Mouse (Mus musculus) monocyte, adult 5-6 weeks (primary cell): ENCODE results near the gene Mapkapk3. TPM values are rescaled to one million over a fixed set of nuclear protein-coding genes. Genes with fewer than 3 reads are reported as not detected.

Experiments
- ATAC-seq: fragments of 153-309, 156-312 bp; replicated peaks from 2 replicates; pipeline ENCODE4 v1.8.0; 2017; ENCODE audit warnings: mild to moderate bottlenecking; ENCODE audit not compliant: low TSS enrichment, insufficient number of reproducible peaks, severe bottlenecking, poor library complexity, low FRiP score
- total RNA-seq: library from RNA; stranded (forward); fragments of 200-1000, 200-491, 200-594 nt; gene quantifications from 3 replicates; pipeline ENCODE4 v1.2.3, GENCODE M21; 2017

Mapkapk3 gene
- total RNA-seq, 1 experiment from 2014 or later = 74.8 TPM

DNA sequence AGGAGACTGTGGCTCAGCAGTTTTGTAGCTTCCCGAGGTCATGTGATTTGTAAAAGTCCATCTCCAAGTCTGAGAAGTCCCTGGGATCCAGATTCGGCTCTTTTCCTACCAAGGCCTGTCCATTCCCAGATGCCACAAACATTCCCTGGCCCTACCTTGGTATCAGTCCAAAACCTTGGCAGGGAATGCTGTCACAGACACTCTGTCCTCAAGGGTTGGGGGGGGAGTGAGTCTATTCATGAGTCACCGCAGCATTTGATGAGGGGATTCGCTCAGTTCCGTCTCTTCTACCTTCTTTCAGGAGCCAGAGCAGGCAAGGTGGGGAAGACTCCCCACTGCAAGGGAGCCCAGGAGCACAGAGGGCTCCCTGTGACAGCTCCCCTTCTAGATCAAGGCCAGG lies 14.0 kb downstream of the Mapkapk3 start:
- ATAC-seq = no peak

DNA sequence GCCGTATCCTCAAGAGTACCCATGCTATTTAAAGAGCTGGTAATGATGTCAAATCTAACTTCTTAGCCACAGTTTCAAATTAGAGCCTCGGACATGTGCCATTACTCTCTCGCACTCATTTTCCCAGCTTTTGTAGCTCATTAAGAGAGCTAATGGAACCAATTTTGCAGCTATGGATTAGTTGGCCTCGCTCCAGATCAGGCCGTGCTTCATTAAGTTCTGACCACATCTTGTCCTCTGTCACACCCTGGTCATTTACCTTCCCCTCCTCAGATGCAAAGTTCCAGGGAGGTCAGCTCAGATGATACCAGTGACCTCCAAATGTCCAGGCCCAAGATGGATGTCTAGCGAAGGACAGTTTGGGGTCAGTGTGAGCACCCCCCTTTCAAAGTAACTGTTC lies 14.9 kb downstream of the Mapkapk3 start:
- no peak for ATAC-seq

DNA sequence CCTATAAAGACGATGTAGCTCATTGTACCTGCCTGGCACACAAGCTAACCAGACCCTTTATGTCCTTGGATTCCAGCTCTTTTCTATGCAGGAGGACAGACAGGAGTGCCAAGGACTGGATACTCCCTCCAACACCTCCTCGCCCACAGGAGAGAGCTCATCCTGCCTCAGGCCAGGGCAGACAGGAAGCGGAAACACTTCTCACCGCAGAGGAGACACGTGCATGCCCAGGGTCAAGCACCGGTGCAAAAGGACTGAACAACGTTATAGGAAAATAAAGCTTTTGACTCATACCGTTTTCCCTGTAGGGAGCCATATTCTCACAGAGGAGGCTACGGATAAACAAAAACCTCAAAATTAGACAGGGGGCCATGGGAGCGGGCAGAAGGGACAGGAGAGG lies 16.5 kb downstream of the Mapkapk3 start:
- ATAC-seq = no peak

DNA sequence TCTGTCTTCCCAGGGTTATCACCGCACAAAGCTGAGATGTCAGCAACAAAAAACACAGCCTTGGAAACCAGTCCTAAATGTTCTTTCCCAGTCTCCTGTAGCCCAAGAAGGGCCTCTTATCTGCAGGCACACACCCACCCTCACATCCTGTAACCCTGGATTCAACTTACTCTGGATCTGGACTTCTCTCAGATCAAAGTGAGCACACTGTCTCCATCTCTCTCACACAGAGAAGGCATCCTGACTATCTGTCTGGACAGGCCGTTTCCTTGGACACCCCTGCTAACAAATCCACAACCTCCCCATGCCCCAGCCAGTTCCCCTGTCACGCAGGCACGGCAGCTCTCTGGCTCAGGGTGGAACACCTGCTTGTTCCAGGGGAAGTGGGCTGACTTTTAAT lies 17.4 kb downstream of the Mapkapk3 start:
- ATAC-seq = no peak

DNA sequence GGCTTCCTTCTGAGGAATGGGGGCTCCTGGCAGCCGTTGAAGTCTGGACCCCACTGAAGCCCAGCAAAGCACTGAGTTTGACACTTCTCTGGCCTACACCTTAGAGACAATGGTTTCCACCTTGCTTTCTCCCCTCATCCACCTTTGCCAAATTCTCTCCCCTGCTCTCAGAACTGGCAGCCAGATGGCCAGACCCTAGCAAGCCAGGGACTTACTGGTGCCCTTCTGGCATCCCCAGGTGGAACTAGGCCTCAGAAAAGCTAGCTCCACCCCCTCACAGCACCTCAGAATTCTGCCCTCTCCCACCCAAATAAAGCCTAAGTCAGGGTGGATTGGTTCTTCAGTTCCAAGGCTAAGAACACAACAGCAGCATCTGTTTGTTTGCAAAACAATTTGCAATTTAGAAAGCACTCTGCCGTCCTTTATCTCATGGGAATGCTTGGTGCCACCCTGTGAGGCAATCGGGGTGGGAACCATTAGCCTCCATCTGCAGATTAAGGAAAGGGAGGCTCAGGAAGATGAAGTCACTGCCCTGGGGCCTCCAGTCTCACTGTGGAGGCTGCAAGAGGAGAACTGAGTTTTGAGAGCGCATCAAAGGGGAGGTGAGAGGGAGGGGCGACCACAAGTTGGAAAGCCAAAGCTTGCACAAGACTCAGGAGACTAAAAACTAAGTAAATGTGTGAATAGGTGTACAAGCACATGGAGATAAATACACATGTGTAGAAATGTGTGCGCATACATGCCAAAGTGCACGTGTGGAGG lies 18.3 kb downstream of the Mapkapk3 start:
- ATAC-seq = no peak

DNA sequence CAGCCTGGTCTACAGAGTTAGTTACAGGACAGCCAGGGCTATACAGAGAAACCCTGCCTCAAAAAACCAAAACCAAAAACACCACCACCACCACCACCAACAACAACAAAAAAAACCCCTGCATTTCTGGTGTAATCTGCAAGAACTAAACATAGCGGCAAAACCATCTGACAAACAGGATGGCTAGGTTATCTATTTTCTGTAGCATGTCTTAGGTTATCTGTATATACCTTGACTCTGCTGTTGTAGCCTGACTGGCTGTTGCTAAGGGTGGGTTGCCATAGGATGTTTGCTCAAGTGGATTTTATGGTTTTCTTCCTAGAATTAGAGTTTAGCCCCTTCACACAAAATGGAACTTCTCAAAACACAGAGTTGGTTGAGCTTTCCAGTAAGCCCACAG lies 19.9 kb downstream of the Mapkapk3 start:
- ATAC-seq = no peak

DNA sequence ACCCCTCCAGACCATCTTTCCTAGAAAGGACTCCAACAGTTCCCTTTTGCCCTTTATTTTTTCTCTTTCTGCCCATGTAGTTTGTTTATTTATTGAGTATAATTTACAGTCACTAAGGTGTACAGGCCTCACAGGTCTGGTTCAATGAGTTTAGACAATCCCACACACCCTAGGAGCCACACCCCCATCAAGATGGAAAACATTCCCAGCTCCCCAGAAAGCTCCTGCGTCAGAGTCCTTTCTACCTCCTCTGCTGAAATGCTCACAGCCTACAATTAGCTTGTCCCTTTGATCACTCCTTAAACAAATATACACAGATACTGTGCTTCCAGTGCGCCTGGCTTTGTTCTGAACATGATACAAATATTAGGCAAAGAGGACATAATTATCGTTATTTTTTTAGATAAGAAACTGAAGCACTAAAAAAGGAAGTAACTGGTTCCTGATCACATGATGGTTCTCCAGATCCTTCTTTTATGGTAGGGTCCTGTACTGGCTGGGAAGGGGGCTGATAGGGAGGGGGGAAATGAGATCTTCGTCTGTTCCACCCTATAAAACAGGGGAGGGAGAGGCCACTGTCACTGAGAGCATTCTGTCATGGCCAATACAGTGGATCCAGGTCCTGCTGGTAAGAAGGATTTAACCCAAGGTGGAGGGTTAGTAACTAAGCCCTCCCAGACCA lies 21.8 kb downstream of the Mapkapk3 start:
- no peak for ATAC-seq

DNA sequence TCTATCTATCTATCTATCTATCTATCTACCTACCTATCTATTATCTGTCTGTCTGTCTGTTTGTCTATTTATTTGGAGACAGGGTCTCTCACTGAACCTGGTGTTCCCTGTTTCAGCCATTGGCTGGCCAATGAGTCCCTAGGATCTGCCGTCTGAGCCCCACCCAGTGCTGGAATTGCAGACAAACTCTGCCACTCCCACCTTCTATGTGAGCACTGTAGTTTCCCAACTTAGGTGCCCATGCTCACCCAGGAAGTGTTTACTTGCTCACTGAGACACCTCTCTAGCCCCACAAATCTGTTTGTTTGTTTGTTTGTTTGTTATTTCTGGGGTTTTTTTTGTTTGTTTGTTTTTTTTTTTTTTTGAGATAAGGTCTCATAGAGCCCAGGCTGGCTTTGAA lies 22.6 kb downstream of the Mapkapk3 start:
- no peak for ATAC-seq

DNA sequence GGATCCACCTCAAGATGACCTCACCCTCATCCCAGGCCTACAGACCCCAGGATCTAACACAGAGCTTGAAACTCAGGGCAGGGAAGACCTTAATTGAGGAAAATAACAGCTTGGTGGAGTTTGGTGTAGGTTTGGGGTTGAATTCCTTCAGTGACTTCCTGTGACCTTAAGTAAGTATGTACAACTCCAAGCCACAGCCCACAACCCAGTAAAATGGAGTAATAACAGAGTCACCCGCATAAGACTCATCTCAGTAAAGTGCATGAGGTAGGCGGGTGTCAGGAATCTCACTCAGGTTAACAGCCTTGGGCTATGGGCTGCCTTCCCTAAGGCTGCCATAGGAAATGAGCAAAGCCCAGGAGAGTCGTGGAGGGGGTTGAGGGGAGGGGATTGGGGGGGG lies 24.9 kb downstream of the Mapkapk3 start:
- no peak for ATAC-seq

DNA sequence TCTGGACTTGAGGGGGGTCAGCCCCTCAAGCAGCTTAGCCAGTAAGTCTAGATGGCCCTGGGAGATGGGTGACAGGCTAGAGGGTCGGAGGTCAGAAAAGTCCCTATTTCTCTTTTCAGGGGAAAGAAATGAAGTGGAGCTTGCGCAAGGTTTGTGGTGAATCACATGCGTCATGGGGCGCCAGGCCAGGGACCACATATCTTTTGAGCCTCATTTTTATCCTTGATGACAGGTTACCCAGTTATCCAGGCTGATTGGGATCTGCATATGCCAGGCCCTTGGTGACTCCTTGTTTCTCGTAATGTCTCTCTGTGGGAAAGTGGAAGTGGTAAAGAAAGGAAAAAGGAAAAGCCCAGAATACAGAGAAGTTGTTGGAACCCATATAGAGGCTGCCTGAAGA lies 25.8 kb downstream of the Mapkapk3 start:
- ATAC-seq = peak; percentile 59

DNA sequence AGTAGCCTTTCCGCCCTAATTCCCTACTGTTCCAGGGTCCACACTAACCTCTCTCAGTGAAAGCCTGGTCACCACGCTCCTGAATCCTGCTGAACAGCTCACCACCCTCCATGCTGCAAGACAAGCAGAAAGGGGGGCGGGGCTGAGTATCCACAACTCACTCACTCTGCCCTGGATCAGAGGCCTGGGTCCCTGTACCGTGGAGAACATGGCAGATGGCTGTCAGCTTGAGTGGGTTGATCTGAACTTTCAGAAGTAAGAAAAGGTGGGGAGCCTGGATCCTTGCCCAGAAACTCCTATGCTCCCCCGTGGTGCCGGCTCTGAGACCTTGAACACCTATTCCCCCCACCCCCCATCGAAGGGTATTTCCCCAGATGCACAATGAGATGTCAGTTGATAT lies 27.3 kb downstream of the Mapkapk3 start:
- ATAC-seq = no peak

DNA sequence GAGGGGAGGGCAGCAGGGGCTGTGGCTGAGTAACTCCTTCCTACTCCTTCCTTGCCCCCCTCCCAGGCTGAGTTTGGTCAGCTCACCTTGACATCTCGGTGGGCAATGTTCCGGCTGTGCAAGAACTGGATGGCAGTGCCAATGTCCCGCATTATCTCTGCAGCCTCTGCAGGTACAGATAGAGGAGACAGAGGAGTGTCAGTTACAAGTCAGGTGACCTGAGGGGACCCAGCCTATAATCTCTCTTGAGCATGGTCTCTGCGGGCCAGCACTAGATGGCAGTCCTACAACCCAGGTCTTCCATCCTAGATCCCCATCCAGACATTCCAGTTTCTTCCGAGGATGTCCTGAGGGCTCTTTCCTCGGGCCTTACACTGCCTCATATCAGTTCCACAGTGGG lies 27.9 kb downstream of the Mapkapk3 start:
- ATAC-seq = no peak

DNA sequence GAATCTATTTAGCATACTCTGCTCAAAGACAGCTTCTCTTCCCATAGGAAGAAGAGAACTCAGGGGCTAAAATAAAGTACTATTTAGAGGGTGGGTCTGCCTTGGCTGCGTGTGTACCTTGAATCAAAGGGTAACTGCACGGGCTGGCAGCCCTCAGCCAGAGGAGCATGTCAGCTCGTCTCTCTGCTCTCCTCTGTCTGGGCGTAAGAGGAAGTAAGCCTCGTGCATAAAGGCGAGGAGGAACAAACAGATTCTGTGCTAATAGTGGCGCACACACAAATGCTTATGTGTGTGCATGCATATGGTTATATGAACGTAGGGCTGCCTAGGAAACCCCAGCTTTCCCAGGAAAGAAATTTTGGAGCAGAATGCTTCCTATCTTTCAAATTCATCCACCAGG lies 28.8 kb downstream of the Mapkapk3 start:
- ATAC-seq = peak; percentile 71

DNA sequence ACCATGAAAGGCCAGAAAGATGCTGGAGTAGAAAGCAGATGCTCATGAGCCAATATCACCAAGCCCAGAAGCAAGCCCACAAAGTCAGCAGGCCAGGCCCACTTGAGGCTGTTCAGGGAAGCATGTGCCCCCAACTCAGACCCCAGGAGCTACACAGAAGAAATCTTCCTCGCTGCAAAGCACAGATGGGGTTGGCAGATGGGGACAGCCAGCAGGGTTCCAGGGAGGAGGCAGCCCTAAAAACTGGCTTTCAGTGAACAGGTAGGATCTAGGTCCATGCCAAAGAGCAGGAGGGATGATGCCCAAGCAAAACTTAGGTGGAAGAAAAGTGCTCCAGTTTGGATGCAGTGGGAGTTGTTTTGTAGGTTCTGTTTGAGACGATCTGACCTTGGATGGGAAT lies 29.2 kb downstream of the Mapkapk3 start:
- no peak for ATAC-seq

DNA sequence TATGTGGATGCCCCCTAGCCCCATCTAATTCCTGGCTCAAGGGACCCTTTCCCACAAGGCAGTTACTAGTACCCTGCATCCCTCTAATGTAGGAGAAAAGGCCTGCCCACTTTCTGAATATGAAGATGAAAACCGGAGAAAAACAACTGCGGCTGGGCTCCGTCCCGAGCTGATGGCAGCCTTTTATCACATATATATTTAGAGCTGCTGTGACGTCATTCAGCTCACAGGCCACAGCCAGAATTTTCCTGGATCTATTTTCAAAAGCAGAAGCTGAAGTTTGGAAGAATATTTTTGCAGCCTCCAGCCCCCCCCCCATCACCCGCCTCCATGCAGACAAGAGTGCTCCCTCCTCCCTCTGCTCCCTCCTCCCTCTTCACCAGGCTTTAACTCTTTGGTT lies 30.1 kb downstream of the Mapkapk3 start:
- ATAC-seq = no peak

DNA sequence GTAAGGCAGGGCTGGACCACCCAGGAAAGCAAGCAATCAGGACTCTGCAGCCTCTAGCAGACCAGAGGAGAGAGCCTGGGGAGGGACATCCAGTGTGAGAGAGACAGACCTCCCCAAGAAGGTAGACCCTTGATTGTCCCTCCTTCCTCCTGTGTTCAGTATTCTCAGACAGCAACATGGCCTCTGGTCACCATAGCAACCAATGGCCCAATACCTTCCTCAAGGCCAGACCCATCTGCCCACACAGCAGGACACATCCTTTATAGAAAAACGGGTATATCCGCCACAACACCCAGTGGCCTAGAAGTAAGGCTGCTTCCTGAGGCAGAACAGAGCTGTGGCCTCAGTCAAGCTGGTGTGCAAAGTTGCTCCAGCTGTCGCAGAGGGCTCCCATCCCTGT lies 34.1 kb downstream of the Mapkapk3 start:
- ATAC-seq = no peak

DNA sequence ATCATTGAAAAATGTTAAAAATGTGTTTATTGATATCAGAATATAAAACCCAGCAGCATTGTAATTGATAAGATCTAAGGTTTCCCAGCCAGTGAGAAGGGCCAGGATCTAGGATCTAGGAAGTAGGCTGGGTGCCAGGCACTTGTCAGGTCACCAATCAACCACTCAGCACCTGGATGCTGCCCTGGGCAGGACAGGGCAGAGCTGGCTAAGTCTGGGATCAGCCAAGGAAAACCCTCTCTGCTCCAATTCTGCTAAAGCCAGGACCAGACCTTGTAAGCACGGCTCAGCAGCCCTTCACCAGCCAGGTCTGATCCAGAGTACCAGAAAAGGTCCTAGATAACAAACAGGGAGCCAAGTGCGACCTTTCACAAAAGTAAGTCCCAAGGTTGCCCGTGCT lies 34.8 kb downstream of the Mapkapk3 start:
- ATAC-seq = no peak

DNA sequence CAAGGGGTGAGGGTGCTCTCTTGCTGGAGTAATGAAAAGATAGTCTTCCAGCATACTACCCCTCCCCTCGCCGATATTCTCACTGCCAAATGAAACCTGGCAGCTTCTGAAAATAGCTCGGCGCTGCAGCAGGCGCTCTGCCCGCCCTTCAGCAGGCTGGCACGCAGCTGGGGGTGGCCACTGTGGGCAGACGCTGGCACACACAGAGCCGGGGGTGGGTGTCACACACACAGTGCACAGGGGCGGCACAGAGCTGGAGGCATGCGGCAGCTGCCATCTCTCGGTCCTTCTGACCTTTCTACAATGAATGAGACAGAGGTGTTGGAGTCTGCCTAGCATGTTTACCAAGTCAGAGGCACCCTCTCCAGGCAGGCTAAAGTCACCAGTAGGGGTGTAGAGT lies 35.2 kb downstream of the Mapkapk3 start:
- ATAC-seq = no peak

DNA sequence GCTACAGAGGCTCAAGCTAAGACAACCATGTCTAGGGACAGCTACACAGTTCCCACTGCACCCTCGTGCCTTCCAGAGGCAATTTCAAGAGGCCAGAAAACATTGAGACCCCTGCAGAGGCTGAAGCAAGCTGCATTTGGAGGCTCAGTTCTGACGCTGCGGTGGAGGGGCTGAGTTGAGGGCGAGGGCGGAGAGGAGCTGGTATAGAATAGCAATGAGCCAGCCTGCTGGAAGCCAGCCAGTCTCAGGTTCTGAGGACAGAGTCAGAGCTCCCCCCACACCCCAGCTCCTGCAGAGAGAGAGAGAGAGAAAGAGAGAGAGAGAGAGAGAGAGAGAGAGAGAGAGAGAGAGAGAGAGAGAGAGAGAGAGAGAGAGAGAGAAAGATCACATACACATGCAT lies 37.5 kb downstream of the Mapkapk3 start:
- no peak for ATAC-seq
